Mouse (Mus musculus) hindbrain, embryonic 14.5 days (tissue): ENCODE results near the gene Stt3b. TPM values are rescaled to one million over a fixed set of nuclear protein-coding genes. Genes with fewer than 3 reads are reported as not detected.

Source experiments
- ATAC-seq: fragments of 200-750 bp; cut with Nextera tagmentation; 2 replicates; pipeline ENCODE4 v1.8.0; 2017; ENCODE audit warnings: moderate number of reproducible peaks, mild to moderate bottlenecking, moderate TSS enrichment, moderate library complexity; ENCODE audit not compliant: low FRiP score
- DNase-seq: peaks from one replicate; pipeline ENCODE4 v3.0.0-alpha.2; 2015; ENCODE audit warnings: low spot score
- H3K27ac ChIP-seq: fragments of 300-500 bp; sonication (generic); 2 replicates; pipeline ENCODE4 v1.5.1; 2014; ENCODE audit warnings: mild to moderate bottlenecking, moderate library complexity
- H3K27me3 ChIP-seq: fragments of 300-500 bp; sonication (generic); 2 replicates; pipeline ENCODE4 v1.6.1; 2014; ENCODE audit warnings: mild to moderate bottlenecking, low read length, mixed read lengths; ENCODE audit not compliant: control insufficient read depth, insufficient read depth
- H3K36me3 ChIP-seq: fragments of 300-500 bp; sonication (generic); replicated peaks from 2 replicates; pipeline ENCODE4 v1.6.1; 2014; ENCODE audit not compliant: control insufficient read depth, insufficient read depth
- H3K4me1 ChIP-seq: fragments of 300-500 bp; sonication (generic); replicated peaks from 2 replicates; pipeline ENCODE4 v1.6.1; 2014; ENCODE audit warnings: antibody characterized with exemption, low read length, mixed read lengths; ENCODE audit not compliant: control insufficient read depth, insufficient read depth
- H3K4me2 ChIP-seq: fragments of 300-500 bp; sonication (generic); replicated peaks from 2 replicates; pipeline ENCODE4 v1.6.1; 2014; ENCODE audit warnings: mild to moderate bottlenecking, moderate library complexity
- H3K4me3 ChIP-seq: fragments of 300-500 bp; sonication (generic); replicated peaks from 2 replicates; pipeline ENCODE4 v1.5.1; 2014; ENCODE audit warnings: mild to moderate bottlenecking, low read length
- H3K9ac ChIP-seq: fragments of 300-500 bp; sonication (generic); 2 replicates; pipeline ENCODE4 v1.6.1; 2014
- H3K9me3 ChIP-seq: fragments of 300-500 bp; sonication (generic); 2 replicates; pipeline ENCODE4 v1.6.1; 2016; ENCODE audit warnings: low read length; ENCODE audit not compliant: control insufficient read depth
- WGBS: fragments of 180-500 bp; shearing (Covaris S2); extraction: QIAGEN DNeasy Blood & Tissue Kit; methylation state at CpG from one replicate; pipeline ENCODE4 v1.1.7; 2014; 5-methylcytosine and 5-hydroxymethylcytosine counted together
- polyA plus RNA-seq: library from polyadenylated mRNA; unstranded; fragments of >200 nt; fragmentation: Nextera tagmentation; extraction: Ambion mirVana; gene quantifications from 2 replicates; pipeline ENCODE4 v1.2.1, GENCODE M21; 2014

The Stt3b gene
- polyA plus RNA-seq, 1 experiment from 2014 or later: 116 TPM

GRCm38 (mm10) chr9:115259866-115260265 is 50.4 kb downstream of the Stt3b start:
- Histone ChIP-seq H3K36me3 (peaks cover 32% of the 10 kb centered on the region), H3K9ac (no peak overlapping the region), H3K27ac (no peak overlapping the region), H3K4me3 (no peak overlapping the region), H3K4me1 (no peaks in the 10 kb centered on the region), H3K9me3 (no peaks in the 10 kb centered on the region), H3K4me2 (no peak overlapping the region), H3K27me3 (no peaks in the 10 kb centered on the region)
- ATAC-seq (no peak), DNase-seq (no peak)
- 90% methylated on average over 4 of the region's 4 CpGs for WGBS

- Histone ChIP-seq H3K4me3 (no peak overlapping the region), H3K27ac (no peak overlapping the region), H3K4me1 (no peaks in the 10 kb centered on the region), H3K9me3 (no peaks in the 10 kb centered on the region), H3K27me3 (no peaks in the 10 kb centered on the region), H3K4me2 (no peak overlapping the region), H3K36me3 (peaks cover 46% of the 10 kb centered on the region), H3K9ac (no peak overlapping the region)
- 78% methylated on average over 6 of the region's 6 CpGs for WGBS
- DNase-seq (no peak), ATAC-seq (no peak)
Observed at GRCm38 (mm10) chr9:115257733-115258286, 52.4 kb downstream of the Stt3b start.

- DNase-seq: no peak
- Histone ChIP-seq H3K4me2 (no peak overlapping the region), H3K9me3 (no peaks in the 10 kb centered on the region), H3K4me1 (no peaks in the 10 kb centered on the region), H3K9ac (no peak overlapping the region), H3K36me3 (peaks cover 90% of the 10 kb centered on the region), H3K27ac (no peak overlapping the region), H3K4me3 (no peak overlapping the region), H3K27me3 (no peaks in the 10 kb centered on the region)
- ATAC-seq: no peak
- 91% methylated on average over 5 of the region's 5 CpGs for WGBS
Observed at GRCm38 (mm10) chr9:115249145-115249544, 61.1 kb downstream of the Stt3b start.

GRCm38 (mm10) chr9:115245092-115245491 is 65.1 kb downstream of the Stt3b start:
- Histone ChIP-seq H3K4me1 (no peaks in the 10 kb centered on the region), H3K4me3 (no peak overlapping the region), H3K36me3 (peaks cover 99% of the 10 kb centered on the region), H3K27me3 (no peaks in the 10 kb centered on the region), H3K9ac (no peak overlapping the region), H3K9me3 (no peaks in the 10 kb centered on the region), H3K4me2 (no peak overlapping the region), H3K27ac (no peak overlapping the region)
- ATAC-seq (no peak), DNase-seq (no peak)
- WGBS: 86% methylated on average over 6 of the region's 6 CpGs

DNA sequence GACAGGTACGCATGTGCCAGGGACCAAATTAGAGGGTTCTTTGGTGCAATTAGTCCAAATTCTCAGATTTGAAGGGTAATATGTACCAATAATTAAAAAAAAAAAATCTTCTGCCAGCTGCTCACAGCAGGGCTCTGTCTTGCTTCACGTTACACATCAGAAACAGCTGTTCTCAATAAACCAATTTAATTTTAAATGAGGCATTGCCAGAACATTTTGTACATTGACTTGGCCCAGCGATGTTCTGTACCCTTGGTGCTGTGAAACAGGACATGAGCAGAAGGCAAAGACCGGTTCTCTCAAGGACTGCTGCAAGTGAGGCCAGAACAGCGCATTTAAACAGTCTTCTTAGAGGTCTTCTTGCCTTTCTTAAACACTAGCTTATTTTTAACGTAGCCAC is 66.6 kb downstream of the Stt3b start:
- DNase-seq (no peak), ATAC-seq (no peak)
- 80% methylated on average over 6 of the region's 6 CpGs for WGBS
- no peaks in the 10 kb centered on the region for H3K27me3 ChIP-seq
- H3K4me2 ChIP-seq: no peak overlapping the region
- H3K9ac ChIP-seq: no peak overlapping the region
- no peaks in the 10 kb centered on the region for H3K9me3 ChIP-seq
- H3K27ac ChIP-seq: no peak overlapping the region
- H3K4me1 ChIP-seq: no peaks in the 10 kb centered on the region
- peaks cover 88% of the 10 kb centered on the region for H3K36me3 ChIP-seq
- H3K4me3 ChIP-seq: no peak overlapping the region

GRCm38 (mm10) chr9:115239861-115240260 is 70.4 kb downstream of the Stt3b start:
- Histone ChIP-seq H3K4me1 (no peaks in the 10 kb centered on the region), H3K4me2 (no peak overlapping the region), H3K4me3 (no peak overlapping the region), H3K9ac (no peak overlapping the region), H3K9me3 (no peaks in the 10 kb centered on the region), H3K27ac (no peak overlapping the region), H3K36me3 (peaks cover 51% of the 10 kb centered on the region), H3K27me3 (no peaks in the 10 kb centered on the region)
- 96% methylated on average over 5 of the region's 5 CpGs for WGBS
- no peak for ATAC-seq
- DNase-seq: no peak

GRCm38 (mm10) chr9:115237943-115238342 is 72.3 kb downstream of the Stt3b start:
- H3K4me3 ChIP-seq: no peak overlapping the region
- DNase-seq (no peak), ATAC-seq (no peak)
- H3K9me3 ChIP-seq: no peaks in the 10 kb centered on the region
- H3K27ac ChIP-seq: no peak overlapping the region
- H3K9ac ChIP-seq: no peak overlapping the region
- no peak overlapping the region for H3K4me2 ChIP-seq
- H3K4me1 ChIP-seq: no peaks in the 10 kb centered on the region
- H3K27me3 ChIP-seq: no peaks in the 10 kb centered on the region
- peaks cover 33% of the 10 kb centered on the region for H3K36me3 ChIP-seq

DNA sequence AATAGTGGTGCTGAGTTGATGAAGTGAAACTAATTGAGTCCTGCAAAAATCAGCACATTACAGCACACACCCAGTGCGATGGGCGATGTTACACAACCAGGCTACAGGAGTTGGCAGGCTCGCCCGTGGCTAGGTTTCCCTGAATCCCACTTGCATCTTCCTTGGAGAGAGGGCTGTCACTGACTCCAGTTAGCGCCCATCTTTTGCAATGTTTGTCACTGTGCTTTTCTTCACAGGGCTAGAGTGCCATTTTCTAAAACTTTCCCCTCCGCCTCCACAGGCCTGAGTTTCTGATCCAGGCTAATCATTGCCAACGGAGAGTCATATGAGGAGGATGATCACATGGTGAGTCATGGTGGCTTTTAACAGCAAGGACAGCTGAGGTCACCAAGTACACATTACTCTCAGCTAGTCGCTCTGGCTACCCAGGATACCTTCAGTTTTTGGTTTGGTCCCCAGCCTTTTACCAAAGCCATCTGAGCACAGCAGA is 73.8 kb downstream of the Stt3b start:
- Histone ChIP-seq H3K36me3 (peaks cover 17% of the 10 kb centered on the region), H3K4me3 (no peak overlapping the region), H3K4me1 (no peaks in the 10 kb centered on the region), H3K4me2 (no peak overlapping the region), H3K9ac (no peak overlapping the region), H3K9me3 (no peaks in the 10 kb centered on the region), H3K27me3 (no peaks in the 10 kb centered on the region), H3K27ac (no peak overlapping the region)
- WGBS: 88% methylated on average over 8 of the region's 8 CpGs
- ATAC-seq: no peak
- DNase-seq: no peak

DNA sequence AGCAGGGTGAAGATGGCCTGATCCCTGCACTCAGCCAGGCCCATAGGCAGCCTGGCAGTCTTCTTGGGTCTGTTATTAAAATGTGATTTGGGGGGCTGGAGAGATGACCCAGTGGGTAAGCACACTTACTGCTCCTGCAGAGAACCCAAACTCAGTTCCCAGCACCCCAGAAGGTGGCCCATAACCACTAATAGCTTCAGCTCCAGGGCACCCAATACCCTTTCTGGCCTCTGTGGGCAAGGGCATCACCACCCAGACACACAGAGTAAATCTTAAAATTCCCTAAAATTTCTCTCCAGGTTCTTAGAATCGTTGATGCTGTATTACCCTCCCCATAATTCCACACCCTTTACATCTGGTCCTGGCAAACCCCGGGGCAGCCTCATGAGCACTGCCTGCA is 75.7 kb downstream of the Stt3b start:
- H3K4me1 ChIP-seq: no peaks in the 10 kb centered on the region
- WGBS: 96% methylated on average over 2 of the region's 2 CpGs
- no peak for ATAC-seq
- no peak overlapping the region for H3K4me3 ChIP-seq
- H3K9ac ChIP-seq: no peak overlapping the region
- H3K27me3 ChIP-seq: no peaks in the 10 kb centered on the region
- no peaks in the 10 kb centered on the region; the same call in 1 of the 2 replicates for H3K36me3 ChIP-seq
- H3K9me3 ChIP-seq: no peaks in the 10 kb centered on the region
- no peak overlapping the region for H3K4me2 ChIP-seq
- DNase-seq: no peak
- H3K27ac ChIP-seq: no peak overlapping the region

- Histone ChIP-seq H3K4me1 (no peaks in the 10 kb centered on the region), H3K27ac (no peak overlapping the region), H3K4me3 (no peak overlapping the region), H3K9me3 (no peaks in the 10 kb centered on the region), H3K9ac (no peak overlapping the region), H3K4me2 (no peak overlapping the region), H3K36me3 (no peaks in the 10 kb centered on the region; the same call in 1 of the 2 replicates), H3K27me3 (no peaks in the 10 kb centered on the region)
- 96% methylated on average over 5 of the region's 5 CpGs for WGBS
- DNase-seq: no peak
- ATAC-seq: no peak
Observed at GRCm38 (mm10) chr9:115233721-115234120, 76.5 kb downstream of the Stt3b start.
